In genomic region chr10:75860746-75861145, GRCm38 (mm10) we compare ENCODE assay signal across 10 mouse cellular contexts. TPM values are rescaled to one million over a fixed set of nuclear protein-coding genes. Genes with fewer than 3 reads are reported as not detected.
DNase-seq lines count a peak whose midpoint lies in the region; ATAC-seq and TF ChIP-seq lines count a peak whose summit lies in the region.
"Had no signal": no experiment of that assay in that cellular context is flagged by ENCODE, and none has a peak within 500 bp of the region (broad histone marks: within the 10 kb centered on the region; RNA-seq: fewer than 3 reads in every experiment).

No protein-coding gene starts in this region.

- no peak overlapping the region for H3K9ac ChIP-seq in hindbrain, embryonic 16.5 days (ENCODE audit: low read depth, low read length)
- H3K9ac ChIP-seq in midbrain, postnatal 0 days (replicated peaks; ENCODE audit: low read length, poor library complexity, severe bottlenecking) = 0 out of 2 replicates have a peak overlapping the region, but pooled peaks have one; percentile 9

- H3K36me3 ChIP-seq in hindbrain, embryonic 16.5 days (ENCODE audit: control insufficient read depth, insufficient read depth, low read length) = no peaks in the 10 kb centered on the region
- H3K36me3 ChIP-seq in midbrain, postnatal 0 days (ENCODE audit: insufficient read depth, low read length) = peaks cover 15% of the 10 kb centered on the region; the same call in 1 of the 2 replicates

- no peak overlapping the region for H3K4me3 ChIP-seq in hindbrain, embryonic 16.5 days (ENCODE audit: low read length)
- H3K4me3 ChIP-seq in midbrain, postnatal 0 days (ENCODE audit: low read depth, low read length) = peak overlapping the region; percentile 49; the same call in 1 of the 2 replicates

- no peak for ATAC-seq in hindbrain, embryonic 16.5 days
- ATAC-seq in midbrain, postnatal 0 days (ENCODE audit: low FRiP score) = no peak
- ATAC-seq in erythroid progenitor cell, adult 5-6 weeks (replicated peaks; ENCODE audit: low FRiP score, poor library complexity, severe bottlenecking) = no peak

- H3K4me2 ChIP-seq in hindbrain, embryonic 16.5 days (ENCODE audit: low read length) = peak overlapping the region; percentile 62
- H3K4me2 ChIP-seq in midbrain, postnatal 0 days (ENCODE audit: low read depth, low read length, poor library complexity, severe bottlenecking) = peak overlapping the region; percentile 64

- 19% methylated on average over 7 of the region's 7 CpGs for WGBS in hindbrain, embryonic 16.5 days
- WGBS in midbrain, postnatal 0 days = 14% methylated on average over 7 of the region's 7 CpGs

- H3K27ac ChIP-seq in hindbrain, embryonic 16.5 days (ENCODE audit: low read depth, low read length) = peak overlapping the region; percentile 94
- H3K27ac ChIP-seq in midbrain, postnatal 0 days (ENCODE audit: low read depth, low read length) = peak overlapping the region; percentile 39; the same call in 1 of the 2 replicates

- H3K27me3 ChIP-seq in hindbrain, embryonic 16.5 days (replicated peaks; ENCODE audit: control insufficient read depth, insufficient read depth, low read length) = no peaks in the 10 kb centered on the region
- H3K27me3 ChIP-seq in midbrain, postnatal 0 days (ENCODE audit: insufficient read depth, low read length) = no peaks in the 10 kb centered on the region

- no peaks in the 10 kb centered on the region for H3K9me3 ChIP-seq in hindbrain, embryonic 16.5 days (ENCODE audit: control insufficient read depth, low read length)
- H3K9me3 ChIP-seq in midbrain, postnatal 0 days (ENCODE audit: low read length) = no peaks in the 10 kb centered on the region

- DNase-seq in cerebellum, adult 11-12 months = peak; percentile 69
- DNase-seq in cerebellum, postnatal 4 days (ENCODE audit: low spot score in 2 of 2) = no peak
- peak; percentile 14 for DNase-seq in thymus, postnatal 0 days (ENCODE audit: low spot score)
- no peak for DNase-seq in thymus, postnatal 25 days
- no peak for DNase-seq in midbrain, postnatal 0 days (ENCODE audit: low spot score)
- DNase-seq in adrenal gland, postnatal 25 days = no peak

- no peak for TF ChIP-seq CTCF in midbrain, postnatal 0 days (IDR thresholded peaks at IDR 0.05)

- H3K4me1 ChIP-seq in hindbrain, embryonic 16.5 days (ENCODE audit: control insufficient read depth, insufficient read depth, low read depth, low read length) = peaks cover 16% of the 10 kb centered on the region
- peaks cover 9% of the 10 kb centered on the region; the same call in 1 of the 2 replicates for H3K4me1 ChIP-seq in midbrain, postnatal 0 days (ENCODE audit: insufficient read depth, low read length)

RNA-seq across cellular contexts. Expression of gene Mif, which starts 0.7 kb away (rescaled TPM):
- 1,368 and 1,597 TPM in 2 replicates for polyA plus RNA-seq in thymus, postnatal 0 days (2015; fragmentation: Nextera tagmentation; extraction: Ambion mirVana)
- polyA plus RNA-seq in hindbrain, embryonic 16.5 days (2015; fragmentation: Nextera tagmentation; extraction: Ambion mirVana) = 1,592 and 1,680 TPM in 2 replicates
- total RNA-seq in midbrain, postnatal 0 days (2014; rRNA removed) = 736 and 976 TPM in 2 replicates
- polyA plus RNA-seq in midbrain, postnatal 0 days (2015; fragmentation: Nextera tagmentation; extraction: Ambion mirVana) = 1,685 and 1,800 TPM in 2 replicates
- 287 and 343 TPM in 2 replicates for total RNA-seq in adrenal gland, postnatal 25 days (2021)
- total RNA-seq in erythroid progenitor cell, adult 5-6 weeks (2015; ENCODE audit: low replicate concordance) = 49.4 and 54.9 TPM in 2 replicates
- total RNA-seq in erythroid progenitor cell, adult 5-6 weeks (2017; ENCODE audit: low replicate concordance) = 14.8 and 26.6 TPM in 2 replicates

RNA-seq across cellular contexts. Expression of gene Gstt2, which starts 23.5 kb away (rescaled TPM):
- polyA plus RNA-seq in thymus, postnatal 0 days (2015; fragmentation: Nextera tagmentation; extraction: Ambion mirVana) = 77.5 and 78.6 TPM in 2 replicates
- 7.9 and 8.5 TPM in 2 replicates for polyA plus RNA-seq in hindbrain, embryonic 16.5 days (2015; fragmentation: Nextera tagmentation; extraction: Ambion mirVana)
- total RNA-seq in midbrain, postnatal 0 days (2014; rRNA removed) = 2.0 and 5.5 TPM in 2 replicates
- 7.7 and 10.7 TPM in 2 replicates for polyA plus RNA-seq in midbrain, postnatal 0 days (2015; fragmentation: Nextera tagmentation; extraction: Ambion mirVana)
- 34.2 and 41.5 TPM in 2 replicates for total RNA-seq in adrenal gland, postnatal 25 days (2021)
- total RNA-seq in erythroid progenitor cell, adult 5-6 weeks (2015; ENCODE audit: low replicate concordance) = 18.4 and 20.5 TPM in 2 replicates
- 9.8 and 42.0 TPM in 2 replicates for total RNA-seq in erythroid progenitor cell, adult 5-6 weeks (2017; ENCODE audit: low replicate concordance)

RNA-seq across cellular contexts. Expression of gene Derl3, which starts 32.5 kb away (rescaled TPM):
- 1.1 and 1.2 TPM in 2 replicates for polyA plus RNA-seq in thymus, postnatal 0 days (2015; fragmentation: Nextera tagmentation; extraction: Ambion mirVana)
- polyA plus RNA-seq in hindbrain, embryonic 16.5 days (2015; fragmentation: Nextera tagmentation; extraction: Ambion mirVana) = 0.64 and 1.9 TPM in 2 replicates
- total RNA-seq in midbrain, postnatal 0 days (2014; rRNA removed) = 0.80 and 1.4 TPM in 2 replicates
- polyA plus RNA-seq in midbrain, postnatal 0 days (2015; fragmentation: Nextera tagmentation; extraction: Ambion mirVana) = 0.58 and 1.4 TPM in 2 replicates
- 1.1 and 1.5 TPM in 2 replicates for total RNA-seq in adrenal gland, postnatal 25 days (2021)
- not detected in 2 replicates for total RNA-seq in erythroid progenitor cell, adult 5-6 weeks (2015; ENCODE audit: low replicate concordance)
- not detected in 2 replicates for total RNA-seq in erythroid progenitor cell, adult 5-6 weeks (2017; ENCODE audit: low replicate concordance)
- polyA plus RNA-seq: erythroblast, embryonic 14.5 days had no signal

RNA-seq across cellular contexts. Expression of gene Gstt4, which starts 38.4 kb away (rescaled TPM):
- 0.14 and 0.18 TPM in 2 replicates for polyA plus RNA-seq in thymus, postnatal 0 days (2015; fragmentation: Nextera tagmentation; extraction: Ambion mirVana)
- not detected in 2 replicates for polyA plus RNA-seq in hindbrain, embryonic 16.5 days (2015; fragmentation: Nextera tagmentation; extraction: Ambion mirVana)
- not detected in 2 replicates for total RNA-seq in midbrain, postnatal 0 days (2014; rRNA removed)
- not detected in 2 replicates for polyA plus RNA-seq in midbrain, postnatal 0 days (2015; fragmentation: Nextera tagmentation; extraction: Ambion mirVana)
- total RNA-seq in adrenal gland, postnatal 25 days (2021) = not detected in 2 replicates
- total RNA-seq in erythroid progenitor cell, adult 5-6 weeks (2015; ENCODE audit: low replicate concordance) = not detected in 2 replicates
- not detected in 2 replicates for total RNA-seq in erythroid progenitor cell, adult 5-6 weeks (2017; ENCODE audit: low replicate concordance)
- polyA plus RNA-seq: erythroblast, embryonic 14.5 days; spleen, adult 2 months had no signal

Comparison
In these comparisons a context has a peak if more than half of its experiments do, and no peak if none do; other contexts are left out.
1. DNase-seq: peak in cerebellum, adult 11-12 months (single experiment) and thymus, postnatal 0 days (single experiment); none in cerebellum, postnatal 4 days (0 of 2), thymus, postnatal 25 days (single experiment), midbrain, postnatal 0 days (single experiment) and adrenal gland, postnatal 25 days (single experiment).